Mouse (Mus musculus) stomach, embryonic 16.5 days (tissue): Measurements from ENCODE around the gene Il17re. TPM values are rescaled to one million over a fixed set of nuclear protein-coding genes. Genes with fewer than 3 reads are reported as not detected.

Source experiments
- ATAC-seq: fragments of 200-750 bp; cut with Nextera tagmentation; 2 replicates; pipeline ENCODE4 v1.8.0; 2017; ENCODE audit warnings: moderate number of reproducible peaks, moderate TSS enrichment; ENCODE audit not compliant: insufficient read depth, low FRiP score
- H3K27ac ChIP-seq: fragments of 300-500 bp; sonication (generic); 2 replicates; pipeline ENCODE4 v1.5.1; 2014; ENCODE audit warnings: low read length
- H3K27me3 ChIP-seq: fragments of 300-500 bp; sonication (generic); 2 replicates; pipeline ENCODE4 v1.6.1; 2014; ENCODE audit warnings: low read length, control low read depth, mixed read lengths; ENCODE audit not compliant: control insufficient read depth, insufficient read depth
- H3K36me3 ChIP-seq: fragments of 300-500 bp; sonication (generic); 2 replicates; pipeline ENCODE4 v1.6.1; 2014; ENCODE audit warnings: low read length; ENCODE audit not compliant: control insufficient read depth, insufficient read depth
- H3K4me1 ChIP-seq: fragments of 300-500 bp; sonication (generic); 2 replicates; pipeline ENCODE4 v1.6.1; 2014; ENCODE audit warnings: low read length, control low read depth, mixed read lengths; ENCODE audit not compliant: control insufficient read depth, insufficient read depth
- H3K4me2 ChIP-seq: fragments of 300-500 bp; sonication (generic); 2 replicates; pipeline ENCODE4 v1.6.1; 2014; ENCODE audit warnings: low read depth, low read length, mixed read lengths
- H3K4me3 ChIP-seq: fragments of 300-500 bp; sonication (generic); replicated peaks from 2 replicates; pipeline ENCODE4 v1.5.1; 2014; ENCODE audit warnings: mild to moderate bottlenecking, low read length
- H3K9ac ChIP-seq: fragments of 300-500 bp; sonication (generic); 2 replicates; pipeline ENCODE4 v1.6.1; 2014; ENCODE audit warnings: low read length
- H3K9me3 ChIP-seq: fragments of 300-500 bp; sonication (generic); replicated peaks from 2 replicates; pipeline ENCODE4 v1.6.1; 2016; ENCODE audit warnings: low read length, control low read depth; ENCODE audit not compliant: control insufficient read depth
- WGBS: fragments of 180-500 bp; shearing (Covaris S2); extraction: QIAGEN DNeasy Blood & Tissue Kit; methylation state at CpG from one replicate; pipeline ENCODE4 v1.1.7; 2014; 5-methylcytosine and 5-hydroxymethylcytosine counted together
- polyA plus RNA-seq: library from polyadenylated mRNA; unstranded; fragments of >200 nt; fragmentation: Nextera tagmentation; extraction: Ambion mirVana; gene quantifications from 2 replicates; pipeline ENCODE4 v1.2.1, GENCODE M21; 2015

Gene Il17re
- polyA plus RNA-seq: 21.1 and 28.9 TPM in 2 replicates

DNA sequence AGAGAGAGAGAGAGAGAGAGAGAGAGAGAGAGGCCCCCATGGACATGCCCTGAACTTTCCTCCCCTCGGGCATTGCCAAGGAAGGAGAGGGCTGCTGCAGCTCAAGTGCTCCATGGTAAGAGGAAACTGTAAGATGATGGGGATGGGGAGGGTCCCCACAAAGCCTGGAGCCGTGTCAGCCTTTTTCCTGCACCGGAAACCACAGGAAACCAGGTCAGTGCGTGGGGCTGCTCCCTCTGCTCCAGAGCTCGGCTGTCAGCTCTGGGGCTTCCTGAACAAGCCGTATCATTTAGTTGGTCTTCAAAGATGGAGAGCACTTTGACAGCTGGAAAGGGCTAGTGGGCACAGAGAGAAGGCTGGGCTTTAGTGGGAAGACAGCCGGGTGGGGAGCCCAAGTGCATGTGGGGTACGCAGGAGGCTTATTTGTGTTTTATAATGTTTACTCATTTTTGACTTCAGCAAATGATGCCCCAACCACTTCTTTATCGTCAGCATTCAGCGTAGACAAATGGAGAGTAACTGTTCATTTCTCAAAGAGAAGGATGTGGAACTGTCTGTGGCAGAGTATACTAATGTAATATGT is at the start of gene Il17re:
Gene Il17re, plus strand, starts transcription at position 533 of the 583 bp plus-strand sequence.
- ATAC-seq: no peak
- Histone ChIP-seq H3K9ac (peak within 1 kb of the TSS; percentile 59), H3K27ac (peak within 1 kb of the TSS; percentile 58), H3K4me2 (peak within 1 kb of the TSS; percentile 48), H3K4me3 (peak within 1 kb of the TSS; percentile 35), H3K9me3 (no peaks in the 10 kb centered on the region), H3K27me3 (no peaks in the 10 kb centered on the region), H3K36me3 (no peaks in the 10 kb centered on the region), H3K4me1 (no peaks in the 10 kb centered on the region)
- 49% methylated on average over 10 of the region's 10 CpGs for WGBS

DNA sequence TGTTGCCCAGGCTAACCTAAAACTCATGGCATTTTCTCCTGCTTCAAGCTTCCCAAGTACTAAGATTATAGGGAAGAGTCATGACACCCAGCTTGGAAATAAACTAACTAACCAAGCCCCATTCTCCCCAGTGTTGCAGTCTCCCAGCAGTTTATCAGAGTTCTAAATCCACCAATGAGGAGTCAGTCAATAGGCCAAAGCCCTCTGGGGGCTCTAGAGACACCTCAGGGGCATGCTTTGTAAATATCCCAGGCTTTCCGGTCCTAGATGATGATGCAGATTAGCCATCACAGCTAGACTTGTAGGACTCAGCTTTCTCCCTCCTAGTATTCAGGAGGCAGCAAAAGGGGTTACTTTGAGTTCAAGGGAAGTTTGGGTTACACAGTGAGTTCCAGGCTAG is 48.3 kb upstream of the Il17re start:
- H3K9ac ChIP-seq: no peak overlapping the region
- H3K4me1 ChIP-seq: no peaks in the 10 kb centered on the region
- H3K9me3 ChIP-seq: no peaks in the 10 kb centered on the region
- no peaks in the 10 kb centered on the region for H3K27me3 ChIP-seq
- no peak overlapping the region for H3K4me2 ChIP-seq
- 50% methylated on average over 1 of the region's 1 CpGs for WGBS
- H3K27ac ChIP-seq: no peak overlapping the region
- no peak overlapping the region for H3K4me3 ChIP-seq
- no peak for ATAC-seq
- H3K36me3 ChIP-seq: no peaks in the 10 kb centered on the region

DNA sequence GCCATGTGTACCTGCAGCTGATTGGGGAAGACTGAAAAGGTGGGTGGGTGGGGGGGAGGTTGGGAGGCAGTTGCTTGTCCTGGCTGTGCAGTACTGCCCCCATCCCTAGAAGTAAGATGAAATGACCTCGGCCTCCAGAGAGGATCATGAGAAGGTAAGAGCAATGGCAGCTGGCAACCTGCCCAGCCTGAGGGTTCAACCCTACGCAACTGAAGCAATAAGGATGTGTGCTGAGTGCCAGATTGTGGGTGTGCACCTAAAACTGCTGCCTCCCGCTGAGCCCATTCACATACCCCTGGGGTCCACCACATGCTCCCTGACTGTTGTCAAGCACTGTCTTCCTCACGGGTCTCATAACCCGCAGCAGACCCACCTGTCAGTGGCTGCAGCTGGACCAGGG is 41.9 kb upstream of the Il17re start:
- Histone ChIP-seq H3K27ac (no peak overlapping the region), H3K4me1 (peaks cover 8% of the 10 kb centered on the region), H3K9ac (no peak overlapping the region), H3K4me2 (no peak overlapping the region), H3K4me3 (no peak overlapping the region), H3K9me3 (no peaks in the 10 kb centered on the region), H3K27me3 (no peaks in the 10 kb centered on the region), H3K36me3 (no peaks in the 10 kb centered on the region)
- no peak for ATAC-seq
- 71% methylated on average over 5 of the region's 5 CpGs for WGBS

DNA sequence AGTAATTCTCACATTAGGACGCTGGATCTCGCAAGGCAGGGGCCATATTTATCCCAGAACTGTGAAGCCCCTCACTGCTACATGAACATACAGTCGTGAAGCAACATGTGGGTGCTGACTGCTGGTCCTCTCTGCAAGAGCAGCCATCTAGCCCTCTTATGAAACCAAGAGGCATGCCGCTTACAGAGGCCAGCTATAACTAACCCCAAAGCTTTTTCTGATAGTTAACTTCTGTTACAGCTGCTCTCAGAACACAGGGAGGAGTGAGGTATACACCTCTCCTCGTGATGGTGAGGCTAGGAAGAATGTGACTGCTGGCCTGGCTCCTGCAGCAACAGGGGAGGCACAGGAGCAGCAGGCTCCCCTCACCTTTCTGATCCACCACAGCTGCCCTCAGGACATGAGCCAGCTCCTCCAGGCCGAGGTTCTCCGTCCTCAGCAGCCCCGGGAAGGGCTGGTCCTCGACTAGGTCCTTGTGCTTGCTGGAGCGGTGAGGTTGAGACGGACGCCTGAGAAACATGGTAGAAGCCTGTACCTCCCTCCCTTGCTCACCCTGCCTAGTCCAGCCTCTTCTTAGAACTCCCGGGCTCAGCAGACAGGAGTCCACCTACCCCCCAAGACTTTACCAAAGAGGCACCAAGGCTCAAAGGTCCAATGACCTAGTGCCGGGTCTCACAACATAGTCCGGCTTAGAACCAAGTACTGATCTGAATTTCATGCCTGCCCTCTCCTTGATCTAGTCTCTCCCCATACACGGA is 39.7 kb upstream of the Il17re start:
- Histone ChIP-seq H3K27ac (no peak overlapping the region), H3K36me3 (no peaks in the 10 kb centered on the region), H3K9ac (peak overlapping the region; percentile 65), H3K4me3 (peak overlapping the region; percentile 59), H3K27me3 (no peaks in the 10 kb centered on the region), H3K4me2 (peak overlapping the region; percentile 62), H3K9me3 (no peaks in the 10 kb centered on the region), H3K4me1 (peaks cover 8% of the 10 kb centered on the region)
- WGBS: 9% methylated on average over 16 of the region's 16 CpGs
- ATAC-seq: peak; percentile 59; the same call in 1 of the 2 replicates

DNA sequence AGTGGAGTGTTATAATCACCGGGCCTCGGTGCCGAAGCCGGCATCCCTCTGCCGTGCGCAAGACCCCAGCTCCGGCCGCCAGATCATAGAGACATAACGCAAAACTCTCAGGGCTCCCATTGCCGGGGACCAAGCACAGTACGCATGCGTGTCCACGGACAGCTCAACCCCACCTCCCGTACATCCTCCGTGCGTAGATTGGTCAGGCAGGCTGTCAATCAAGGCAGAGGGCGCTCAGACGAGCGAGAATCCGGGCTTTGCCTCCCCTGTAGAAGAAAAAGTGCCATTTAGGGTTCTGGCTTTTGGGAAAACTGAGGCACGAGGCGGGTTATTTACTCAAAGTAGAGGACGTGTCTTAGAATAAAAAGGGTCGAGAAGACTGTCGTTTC is 39.1 kb upstream of the Il17re start, which contains the start of gene Rpusd3:
Gene Rpusd3, minus strand, starts transcription at position 142 of the 389 bp plus-strand sequence.
- H3K4me1 ChIP-seq: peaks cover 8% of the 10 kb centered on the region
- H3K4me3 ChIP-seq: peak within 1 kb of the TSS; percentile 59
- ATAC-seq: peak; percentile 97
- peak within 1 kb of the TSS; percentile 66 for H3K9ac ChIP-seq
- no peaks in the 10 kb centered on the region for H3K36me3 ChIP-seq
- H3K4me2 ChIP-seq: peak within 1 kb of the TSS; percentile 62
- under 1% methylated on average over 25 of the region's 25 CpGs for WGBS
- H3K27ac ChIP-seq: no peak within 1 kb of the TSS
- no peaks in the 10 kb centered on the region for H3K9me3 ChIP-seq
- no peaks in the 10 kb centered on the region for H3K27me3 ChIP-seq

DNA sequence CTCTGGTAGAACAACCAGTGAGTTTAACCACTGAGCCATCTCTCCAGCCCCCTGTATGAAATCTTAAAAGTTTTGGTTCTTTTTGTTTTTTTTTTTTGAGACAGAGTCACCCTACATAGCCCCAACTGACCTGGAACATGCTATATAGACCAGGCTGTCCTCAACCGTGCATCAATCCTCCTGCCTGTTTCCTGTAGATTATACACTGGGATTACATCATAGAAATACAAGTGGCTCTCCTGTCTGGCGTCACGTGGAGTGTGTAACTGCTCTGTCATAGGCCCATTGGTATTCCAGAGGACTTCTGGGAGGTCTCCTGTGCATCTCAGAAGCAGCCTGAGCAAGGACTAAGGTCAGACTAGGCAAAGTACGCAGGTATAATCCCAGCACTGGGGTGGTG is 35.3 kb upstream of the Il17re start:
- 0 out of 2 replicates have a peak, but pooled peaks cover 3% of the 10 kb centered on the region for H3K9me3 ChIP-seq
- no peaks in the 10 kb centered on the region for H3K27me3 ChIP-seq
- no peak for ATAC-seq
- no peak overlapping the region for H3K9ac ChIP-seq
- no peaks in the 10 kb centered on the region for H3K36me3 ChIP-seq
- H3K27ac ChIP-seq: no peak overlapping the region
- H3K4me2 ChIP-seq: no peak overlapping the region
- 64% methylated on average over 4 of the region's 4 CpGs for WGBS
- H3K4me1 ChIP-seq: peaks cover 6% of the 10 kb centered on the region
- H3K4me3 ChIP-seq: no peak overlapping the region

DNA sequence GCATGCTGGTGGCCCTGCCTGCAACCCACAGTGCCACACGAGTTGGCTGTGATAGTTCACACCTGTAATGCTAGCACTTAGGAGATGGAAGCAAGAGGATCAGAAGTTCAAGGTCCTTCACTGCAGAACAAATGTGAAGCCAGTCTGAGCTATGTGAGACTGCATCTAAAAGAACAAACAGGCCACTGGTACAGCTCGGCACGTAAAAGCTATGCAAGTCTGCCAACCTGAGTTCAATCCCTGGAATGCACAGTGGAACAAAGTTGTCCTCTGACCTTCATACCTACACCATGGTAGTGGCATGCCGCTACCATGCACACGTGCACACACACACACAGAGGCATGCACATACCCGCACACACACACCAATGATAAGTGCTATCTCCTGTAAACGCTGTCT is 34.1 kb upstream of the Il17re start:
- no peaks in the 10 kb centered on the region for H3K27me3 ChIP-seq
- H3K4me1 ChIP-seq: no peaks in the 10 kb centered on the region
- H3K4me2 ChIP-seq: no peak overlapping the region
- 0 out of 2 replicates have a peak, but pooled peaks cover 3% of the 10 kb centered on the region for H3K9me3 ChIP-seq
- no peak overlapping the region for H3K4me3 ChIP-seq
- H3K9ac ChIP-seq: no peak overlapping the region
- H3K27ac ChIP-seq: no peak overlapping the region
- no peak for ATAC-seq
- no peaks in the 10 kb centered on the region for H3K36me3 ChIP-seq
- WGBS: 71% methylated on average over 7 of the region's 7 CpGs

DNA sequence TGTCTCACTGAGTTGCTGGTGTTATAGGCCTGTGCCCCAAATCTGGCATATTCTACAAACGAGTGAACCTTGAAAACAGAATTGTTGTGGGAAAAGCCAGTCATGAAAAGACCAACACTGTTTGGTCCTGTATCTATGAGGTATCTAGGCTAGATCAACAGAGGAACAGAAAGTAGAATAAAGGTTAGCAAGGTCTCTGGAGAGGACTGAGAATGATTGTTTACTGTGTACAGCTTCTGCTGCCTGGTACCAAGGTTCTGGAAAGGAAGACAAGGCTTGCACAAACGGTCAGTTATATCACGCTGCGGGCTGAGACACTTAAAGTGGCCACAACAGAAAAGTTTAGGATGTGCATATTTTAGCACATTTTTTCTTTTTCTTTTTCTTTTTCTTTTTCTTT is 31.6 kb upstream of the Il17re start:
- no peak for ATAC-seq
- WGBS: 89% methylated on average over 4 of the region's 4 CpGs

DNA sequence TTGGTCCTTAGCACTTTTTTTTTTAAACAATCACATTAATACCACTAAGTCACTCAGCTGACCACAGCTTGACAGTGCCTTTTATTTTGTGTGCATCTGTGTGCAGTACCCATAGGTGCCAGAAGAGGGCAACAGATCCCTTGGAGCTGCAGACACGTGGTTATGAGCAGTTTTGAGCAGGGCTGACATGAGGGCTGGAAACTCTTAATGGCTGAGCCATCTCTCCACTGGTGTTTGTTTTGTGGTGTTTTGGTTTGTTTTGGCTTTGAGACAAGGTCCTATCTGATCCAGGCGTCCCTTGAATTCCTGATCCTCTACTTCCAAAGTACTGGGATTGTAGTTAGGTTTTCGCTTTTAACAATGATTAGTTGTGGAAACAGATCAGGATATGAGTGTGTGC is 30.9 kb upstream of the Il17re start:
- H3K27me3 ChIP-seq: no peaks in the 10 kb centered on the region
- H3K36me3 ChIP-seq: no peaks in the 10 kb centered on the region
- H3K9me3 ChIP-seq: 0 out of 2 replicates have a peak, but pooled peaks cover 3% of the 10 kb centered on the region
- no peaks in the 10 kb centered on the region for H3K4me1 ChIP-seq
- no peak overlapping the region for H3K4me2 ChIP-seq
- no peak overlapping the region for H3K27ac ChIP-seq
- H3K9ac ChIP-seq: no peak overlapping the region
- no peak for ATAC-seq
- WGBS: 61% methylated on average over 3 of the region's 3 CpGs
- no peak overlapping the region for H3K4me3 ChIP-seq

More for the DNA sequence above, 31.6 kb upstream of the Il17re start:
- 0 out of 2 replicates have a peak, but pooled peaks cover 3% of the 10 kb centered on the region for H3K9me3 ChIP-seq
- no peak overlapping the region for H3K27ac ChIP-seq
- H3K9ac ChIP-seq: no peak overlapping the region
- no peaks in the 10 kb centered on the region for H3K4me1 ChIP-seq
- H3K4me2 ChIP-seq: no peak overlapping the region
- no peaks in the 10 kb centered on the region for H3K27me3 ChIP-seq
- no peaks in the 10 kb centered on the region for H3K36me3 ChIP-seq
- no peak overlapping the region for H3K4me3 ChIP-seq
